Mouse (Mus musculus) layer of hippocampus, adult 9-10 months (tissue): ENCODE results near the gene Trappc2l.

Experiments
- DNase-seq: peaks from one replicate; pipeline ENCODE4 v3.0.0; 2022; ENCODE audit warnings: low spot score

Gene Trappc2l

GRCm38 (mm10) chr8:122656056-122656999, 44.9 kb downstream of the Trappc2l start:
- no peak for DNase-seq

- no peak for DNase-seq
These were observed 46.8 kb downstream of the Trappc2l start for GRCm38 (mm10) chr8:122658149-122658806.

GRCm38 (mm10) chr8:122658807-122659160, 47.3 kb downstream of the Trappc2l start:
- DNase-seq, result no peak

- no peak for DNase-seq
These were observed 48.6 kb downstream of the Trappc2l start for GRCm38 (mm10) chr8:122660022-122660421.

- no peak for DNase-seq
These were observed 49.7 kb downstream of the Trappc2l start for GRCm38 (mm10) chr8:122661138-122661537.

- DNase-seq, result no peak
These were observed 50.5 kb downstream of the Trappc2l start for GRCm38 (mm10) chr8:122661894-122662293.

- no peak for DNase-seq
These were observed 51.7 kb downstream of the Trappc2l start for GRCm38 (mm10) chr8:122663106-122663505.

GRCm38 (mm10) chr8:122663670-122664069, 52.2 kb downstream of the Trappc2l start:
- no peak for DNase-seq

GRCm38 (mm10) chr8:122665221-122665620, 53.8 kb downstream of the Trappc2l start:
- DNase-seq, result no peak

- DNase-seq, result no peak
These were observed 54.4 kb downstream of the Trappc2l start for GRCm38 (mm10) chr8:122665667-122666316.
